Mouse (Mus musculus) CD8-positive naive resting alpha-beta T cell, adult 2 months (primary cell): ENCODE results near the gene Oprd1.

Source experiments
- DNase-seq, 2 experiments: peaks; one replicate each; pipeline ENCODE4 v3.0.0; 2022; ENCODE audit warnings: low read depth in 2 of 2, low spot score in 2 of 2

The Oprd1 gene

DNA sequence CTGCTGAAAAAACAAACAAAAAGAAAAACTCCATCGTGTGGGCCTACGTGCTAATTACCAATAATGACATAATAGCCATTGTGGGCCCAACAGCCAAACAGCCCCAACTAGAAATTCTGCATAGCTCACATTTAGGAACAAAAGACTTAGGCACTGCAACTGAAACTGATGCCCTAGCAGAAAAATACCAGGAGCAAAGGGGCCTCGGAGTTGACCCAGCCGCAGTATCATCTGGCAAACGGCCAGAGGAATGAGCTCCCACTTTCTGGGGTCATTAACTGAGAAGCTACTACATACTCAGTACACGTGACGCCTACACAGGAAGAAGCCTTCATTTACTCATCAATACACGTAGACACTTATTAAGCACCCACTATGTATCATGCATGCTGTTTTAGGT, 82.0 kb downstream of the Oprd1 start:
- DNase-seq, result no peak
